Mouse (Mus musculus): ENCODE data around the gene Adck2. TPM values are rescaled to one million over a fixed set of nuclear protein-coding genes. Genes with fewer than 3 reads are reported as not detected.

The Adck2 gene
- polyA plus RNA-seq (2012; rRNA removed): 4.2 and 5.5 TPM in 2 replicates

GRCm38 (mm10) chr6:39573791-39574554 lies at the start of gene Adck2:
TSS of gene Adck2 (plus strand) at chr6:39573873.
- TF ChIP-seq CTCF (IDR thresholded peaks at IDR 0.05; ENCODE audit: control insufficient read depth, insufficient read depth, insufficient replicate concordance, low read depth, low read length) (no peak), POLR2A (IDR thresholded peaks at IDR 0.05; ENCODE audit: control insufficient read depth, low read depth, low read length) (peak; percentile 60)
- Histone ChIP-seq H3K27ac (ENCODE audit: control insufficient read depth, insufficient read depth, low read depth, low read length) (peak within 1 kb of the TSS; percentile 3), H3K36me3 (ENCODE audit: control insufficient read depth, insufficient read depth, low read length) (no peaks in the 10 kb centered on the region), H3K4me1 (ENCODE audit: control insufficient read depth, insufficient read depth, low read length) (peaks cover 11% of the 10 kb centered on the region), H3K27me3 (ENCODE audit: control insufficient read depth, insufficient read depth, low read length) (no peaks in the 10 kb centered on the region), H3K4me3 (ENCODE audit: control insufficient read depth, low read depth, low read length) (peak within 1 kb of the TSS; percentile 76)

GRCm38 (mm10) chr6:39526797-39527196 lies 46.9 kb upstream of the Adck2 start:
- Histone ChIP-seq H3K27me3 (ENCODE audit: control insufficient read depth, insufficient read depth, low read length) (no peaks in the 10 kb centered on the region), H3K36me3 (ENCODE audit: control insufficient read depth, insufficient read depth, low read length) (no peaks in the 10 kb centered on the region), H3K4me1 (ENCODE audit: control insufficient read depth, insufficient read depth, low read length) (peaks cover 2% of the 10 kb centered on the region), H3K4me3 (ENCODE audit: control insufficient read depth, low read depth, low read length) (no peak overlapping the region), H3K27ac (ENCODE audit: control insufficient read depth, insufficient read depth, low read depth, low read length) (no peak overlapping the region)
- TF ChIP-seq CTCF (IDR thresholded peaks at IDR 0.05; ENCODE audit: control insufficient read depth, insufficient read depth, insufficient replicate concordance, low read depth, low read length) (no peak), POLR2A (IDR thresholded peaks at IDR 0.05; ENCODE audit: control insufficient read depth, low read depth, low read length) (no peak)

GRCm38 (mm10) chr6:39527337-39527784 lies 46.3 kb upstream of the Adck2 start:
- Histone ChIP-seq H3K4me3 (ENCODE audit: control insufficient read depth, low read depth, low read length) (no peak overlapping the region), H3K27ac (ENCODE audit: control insufficient read depth, insufficient read depth, low read depth, low read length) (no peak overlapping the region), H3K36me3 (ENCODE audit: control insufficient read depth, insufficient read depth, low read length) (no peaks in the 10 kb centered on the region), H3K27me3 (ENCODE audit: control insufficient read depth, insufficient read depth, low read length) (no peaks in the 10 kb centered on the region), H3K4me1 (ENCODE audit: control insufficient read depth, insufficient read depth, low read length) (peaks cover 2% of the 10 kb centered on the region)
- TF ChIP-seq POLR2A (IDR thresholded peaks at IDR 0.05; ENCODE audit: control insufficient read depth, low read depth, low read length) (no peak), CTCF (IDR thresholded peaks at IDR 0.05; ENCODE audit: control insufficient read depth, insufficient read depth, insufficient replicate concordance, low read depth, low read length) (no peak)

- H3K36me3 ChIP-seq (ENCODE audit: control insufficient read depth, insufficient read depth, low read length): no peaks in the 10 kb centered on the region
- no peak overlapping the region for H3K4me3 ChIP-seq (ENCODE audit: control insufficient read depth, low read depth, low read length)
- peaks cover 2% of the 10 kb centered on the region for H3K4me1 ChIP-seq (ENCODE audit: control insufficient read depth, insufficient read depth, low read length)
- no peak overlapping the region for H3K27ac ChIP-seq (ENCODE audit: control insufficient read depth, insufficient read depth, low read depth, low read length)
- TF ChIP-seq POLR2A (IDR thresholded peaks at IDR 0.05; ENCODE audit: control insufficient read depth, low read depth, low read length) (no peak), CTCF (IDR thresholded peaks at IDR 0.05; ENCODE audit: control insufficient read depth, insufficient read depth, insufficient replicate concordance, low read depth, low read length) (no peak)
- H3K27me3 ChIP-seq (ENCODE audit: control insufficient read depth, insufficient read depth, low read length): no peaks in the 10 kb centered on the region
Observed at GRCm38 (mm10) chr6:39527811-39528210, 45.9 kb upstream of the Adck2 start.

- H3K27me3 ChIP-seq (ENCODE audit: control insufficient read depth, insufficient read depth, low read length): no peaks in the 10 kb centered on the region
- H3K36me3 ChIP-seq (ENCODE audit: control insufficient read depth, insufficient read depth, low read length): no peaks in the 10 kb centered on the region
- H3K4me1 ChIP-seq (ENCODE audit: control insufficient read depth, insufficient read depth, low read length): peaks cover 2% of the 10 kb centered on the region; the same call in 1 of the 2 replicates
- peak overlapping the region; percentile 71 for H3K27ac ChIP-seq (ENCODE audit: control insufficient read depth, insufficient read depth, low read depth, low read length)
- no peak overlapping the region for H3K4me3 ChIP-seq (ENCODE audit: control insufficient read depth, low read depth, low read length)
- TF ChIP-seq POLR2A (IDR thresholded peaks at IDR 0.05; ENCODE audit: control insufficient read depth, low read depth, low read length) (no peak), CTCF (IDR thresholded peaks at IDR 0.05; ENCODE audit: control insufficient read depth, insufficient read depth, insufficient replicate concordance, low read depth, low read length) (no peak)
Observed at GRCm38 (mm10) chr6:39528671-39529535, 44.8 kb upstream of the Adck2 start.

GRCm38 (mm10) chr6:39534944-39535343 lies 38.7 kb upstream of the Adck2 start:
- Histone ChIP-seq H3K27ac (ENCODE audit: control insufficient read depth, insufficient read depth, low read depth, low read length) (no peak overlapping the region), H3K4me3 (ENCODE audit: control insufficient read depth, low read depth, low read length) (no peak overlapping the region), H3K27me3 (ENCODE audit: control insufficient read depth, insufficient read depth, low read length) (no peaks in the 10 kb centered on the region), H3K4me1 (ENCODE audit: control insufficient read depth, insufficient read depth, low read length) (no peaks in the 10 kb centered on the region; the same call in 1 of the 2 replicates), H3K36me3 (ENCODE audit: control insufficient read depth, insufficient read depth, low read length) (no peaks in the 10 kb centered on the region)
- no peak for TF ChIP-seq POLR2A (IDR thresholded peaks at IDR 0.05; ENCODE audit: control insufficient read depth, low read depth, low read length)
- TF ChIP-seq CTCF (IDR thresholded peaks at IDR 0.05; ENCODE audit: control insufficient read depth, insufficient read depth, insufficient replicate concordance, low read depth, low read length): no peak

GRCm38 (mm10) chr6:39536621-39537020 lies 37.1 kb upstream of the Adck2 start:
- Histone ChIP-seq H3K36me3 (ENCODE audit: control insufficient read depth, insufficient read depth, low read length) (no peaks in the 10 kb centered on the region), H3K4me3 (ENCODE audit: control insufficient read depth, low read depth, low read length) (no peak overlapping the region), H3K27me3 (ENCODE audit: control insufficient read depth, insufficient read depth, low read length) (no peaks in the 10 kb centered on the region), H3K4me1 (ENCODE audit: control insufficient read depth, insufficient read depth, low read length) (no peaks in the 10 kb centered on the region; the same call in 1 of the 2 replicates), H3K27ac (ENCODE audit: control insufficient read depth, insufficient read depth, low read depth, low read length) (no peak overlapping the region)
- TF ChIP-seq POLR2A (IDR thresholded peaks at IDR 0.05; ENCODE audit: control insufficient read depth, low read depth, low read length): no peak
- TF ChIP-seq CTCF (IDR thresholded peaks at IDR 0.05; ENCODE audit: control insufficient read depth, insufficient read depth, insufficient replicate concordance, low read depth, low read length): no peak
